Mouse (Mus musculus) fibroblast of lung, adult 2 months (primary cell): ENCODE measurements around the gene Gm12166.
A peak's percentile ranks its signal among the peaks of the same experiment; 100 is the strongest.
"Not testable (repeated sequence)": the region's sequence is repeated elsewhere in the genome, so short reads cannot be mapped to it uniquely, and the experiment has no call there.

Source experiments
- DNase-seq: peaks from one replicate; pipeline ENCODE4 v3.0.0-alpha.2; 2011; ENCODE audit warnings: low read depth

Gm12166 gene

GRCm38 (mm10) chr11:46054911-46055895, 3.1 kb upstream of the Gm12166 start:
- no peak for DNase-seq

GRCm38 (mm10) chr11:46054311-46054710, 2.2 kb upstream of the Gm12166 start:
- no peak for DNase-seq

- DNase-seq, result not testable (repeated sequence)
Measured at GRCm38 (mm10) chr11:46053457-46053856, 1.3 kb upstream of the Gm12166 start.

GRCm38 (mm10) chr11:46047264-46047663, 4.9 kb downstream of the Gm12166 start:
- DNase-seq, result no peak

GRCm38 (mm10) chr11:46044781-46045180, 7.3 kb downstream of the Gm12166 start:
- DNase-seq, result no peak

DNA sequence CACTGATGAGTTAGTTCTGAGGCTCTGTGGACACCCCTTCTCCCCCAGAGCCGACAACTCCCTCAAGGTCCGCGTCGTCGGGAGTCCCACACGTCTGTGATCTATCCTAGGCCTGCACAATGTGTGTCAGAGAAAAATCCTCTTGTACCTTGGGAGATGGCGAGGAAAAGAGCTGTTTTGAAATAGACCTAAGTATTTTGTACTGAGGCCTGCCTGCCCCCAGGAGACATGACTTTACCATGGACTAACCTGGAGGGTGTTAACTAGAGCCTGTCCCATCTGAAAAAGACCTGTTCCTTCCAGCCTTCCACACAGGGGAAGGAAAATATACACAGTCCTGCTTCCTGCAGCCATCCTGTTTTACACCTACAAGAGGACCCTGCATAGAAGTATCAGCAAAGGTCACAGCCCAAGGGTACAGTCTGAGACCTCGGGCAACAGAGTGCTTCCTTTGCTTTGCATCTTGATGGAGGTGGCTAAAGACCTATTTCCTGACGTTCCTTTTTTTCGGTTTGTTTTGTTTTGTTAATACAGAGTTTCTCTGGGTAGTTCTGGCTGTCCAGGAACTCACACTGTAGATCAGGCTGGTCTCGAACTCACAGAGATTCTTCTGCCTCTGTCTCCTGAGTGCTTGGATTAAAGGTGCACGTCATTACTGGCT, 10.4 kb downstream of the Gm12166 start:
- DNase-seq, result no peak

- DNase-seq, result no peak
Measured at GRCm38 (mm10) chr11:46040841-46041556, 11.1 kb downstream of the Gm12166 start.

GRCm38 (mm10) chr11:46039335-46039734, 12.8 kb downstream of the Gm12166 start:
- DNase-seq, result no peak

DNA sequence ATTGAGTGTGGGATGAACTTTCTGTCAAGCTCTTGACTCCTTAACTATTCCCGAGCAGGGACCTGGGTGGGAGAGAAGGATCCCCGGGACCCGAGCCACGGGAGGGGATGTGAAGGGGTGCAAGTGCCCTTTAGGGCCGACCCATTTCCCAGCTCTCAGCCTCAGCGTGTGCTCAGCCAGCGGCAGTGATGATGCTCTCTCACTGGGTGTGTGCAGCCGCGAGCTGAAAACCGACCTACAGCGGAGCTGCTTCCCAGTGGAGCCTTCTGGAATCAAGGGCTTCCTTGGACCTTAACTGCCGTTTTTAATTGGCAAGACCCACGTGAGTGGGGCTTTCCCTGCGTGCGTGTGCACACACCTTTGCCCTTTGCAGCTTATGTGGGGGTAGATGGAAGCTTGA, 13.2 kb downstream of the Gm12166 start:
- no peak for DNase-seq

DNA sequence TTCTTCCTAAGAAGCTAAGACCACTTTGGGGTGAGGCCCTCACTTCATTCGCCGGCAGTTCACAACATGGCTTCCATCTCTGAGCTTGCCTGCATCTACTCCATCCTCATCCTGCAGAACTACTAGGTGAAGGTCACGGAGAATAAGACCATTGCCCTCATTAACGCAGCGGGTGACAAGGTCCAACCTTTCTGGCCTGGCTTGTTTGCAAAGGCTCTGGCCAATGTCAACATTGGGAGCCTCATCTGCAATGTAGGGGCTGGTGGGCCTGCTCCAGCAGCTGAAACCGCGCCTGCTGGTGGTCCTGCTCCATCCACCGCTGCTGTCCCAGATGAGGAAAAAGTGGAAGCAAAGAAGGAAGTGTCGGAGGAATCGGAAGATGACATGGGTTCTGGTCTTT, 15.7 kb downstream of the Gm12166 start:
- no peak for DNase-seq

DNA sequence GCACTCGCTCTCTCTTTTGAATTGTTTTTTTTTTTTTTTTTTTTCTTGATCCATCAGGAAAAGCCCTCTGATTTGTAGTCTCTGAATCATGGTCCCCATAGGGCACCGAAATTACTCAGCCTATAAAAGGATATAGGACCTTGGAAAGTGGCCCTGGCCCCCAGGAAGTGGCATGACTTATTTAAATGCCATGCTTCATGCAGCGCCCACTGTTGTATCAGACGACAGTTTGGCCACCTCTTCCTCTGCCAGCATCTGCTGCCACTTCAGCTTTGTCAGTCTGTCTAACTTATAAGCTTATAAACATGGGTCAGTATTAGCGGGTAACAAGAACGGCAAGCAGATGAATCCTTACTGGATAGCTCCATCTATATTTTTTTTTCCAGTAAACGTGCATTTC, 19.2 kb downstream of the Gm12166 start:
- no peak for DNase-seq

DNA sequence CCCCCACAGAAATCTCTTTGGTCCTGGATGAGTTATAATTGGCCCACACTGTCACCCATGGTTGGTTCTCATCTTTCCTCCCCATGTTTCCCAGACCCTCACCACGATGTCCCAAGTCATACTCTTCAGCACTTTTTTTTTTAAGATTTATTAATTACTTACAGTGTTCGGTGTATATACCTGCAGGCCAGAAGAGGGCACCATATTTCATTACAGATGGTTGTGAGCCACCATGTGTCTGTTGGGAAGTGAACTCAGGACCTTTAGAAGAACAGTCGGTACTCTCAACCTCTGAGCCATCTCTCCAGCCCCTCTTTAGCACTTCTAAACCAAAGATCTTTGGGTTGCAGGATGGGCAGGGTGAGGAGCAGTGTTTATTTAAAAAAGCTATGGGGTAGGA, 20.7 kb downstream of the Gm12166 start:
- no peak for DNase-seq

DNA sequence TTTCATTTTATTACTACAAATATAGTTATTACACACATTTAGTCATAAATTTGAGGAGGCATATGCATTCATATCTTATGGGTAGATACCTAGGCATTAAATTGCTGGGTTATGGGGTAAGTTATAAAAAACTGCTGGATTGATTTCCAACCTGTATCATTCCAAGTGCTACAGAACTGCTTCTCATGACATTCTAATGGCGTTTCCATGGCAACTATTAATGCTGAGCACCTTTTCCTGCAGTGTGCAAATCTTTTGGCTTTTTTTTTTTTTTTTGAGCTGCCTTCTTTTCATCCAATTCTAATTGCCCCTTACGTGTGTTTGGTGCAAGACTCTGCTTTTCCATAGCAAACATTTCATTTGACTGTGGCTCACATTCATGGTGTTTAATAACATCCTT, 22.1 kb downstream of the Gm12166 start:
- no peak for DNase-seq

GRCm38 (mm10) chr11:46029485-46029884, 22.6 kb downstream of the Gm12166 start:
- DNase-seq, result no peak

- no peak for DNase-seq
Measured at GRCm38 (mm10) chr11:46027952-46028814, 23.9 kb downstream of the Gm12166 start.

- DNase-seq, result peak; percentile 58
Measured at GRCm38 (mm10) chr11:46025962-46026392, 26.1 kb downstream of the Gm12166 start.

DNA sequence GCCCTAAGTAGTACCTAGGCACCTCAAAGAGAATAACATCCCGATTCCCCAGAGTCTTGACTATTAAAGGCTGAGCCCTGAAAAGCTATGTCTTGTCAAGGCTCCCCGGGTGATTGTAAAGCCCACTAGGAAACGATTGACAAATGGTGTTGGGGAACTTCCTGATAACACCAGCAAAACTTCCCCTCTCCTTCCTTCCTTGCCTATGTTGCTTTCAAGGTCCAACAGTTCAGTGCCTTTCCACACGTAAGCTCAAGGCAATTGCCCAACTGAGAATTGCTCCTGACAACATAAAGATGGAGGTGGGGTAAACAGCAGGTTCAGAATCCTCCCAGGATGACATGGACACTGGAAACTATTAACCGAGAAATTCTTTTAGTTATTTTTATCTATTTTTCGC, 29.1 kb downstream of the Gm12166 start:
- no peak for DNase-seq

DNA sequence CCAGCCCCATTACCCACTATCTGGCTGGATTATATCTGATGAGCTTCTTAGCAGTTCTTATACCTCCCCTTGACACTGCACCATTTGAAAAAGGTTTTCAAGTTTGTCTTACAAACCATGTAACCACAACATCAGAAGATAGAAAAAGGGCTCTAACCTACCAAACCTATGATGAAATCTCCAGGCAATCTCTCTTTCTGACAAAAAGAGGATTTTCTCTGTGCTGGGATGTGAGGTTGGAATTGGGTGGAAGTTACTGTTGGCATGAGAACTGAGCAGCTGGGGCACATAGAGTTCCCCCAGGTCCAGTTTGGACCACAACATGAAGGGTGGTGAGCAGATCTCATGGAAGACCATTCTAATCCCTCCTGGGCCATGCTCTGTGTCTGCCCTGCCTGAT, 30.3 kb downstream of the Gm12166 start:
- no peak for DNase-seq

- no peak for DNase-seq
Measured at GRCm38 (mm10) chr11:46020246-46020645, 31.9 kb downstream of the Gm12166 start.

GRCm38 (mm10) chr11:46016061-46016460, 36.1 kb downstream of the Gm12166 start:
- peak; percentile 44 for DNase-seq
